Mouse (Mus musculus) right cerebral cortex, adult 18-20 months (tissue): ENCODE results near the gene Baz2b.

Source experiments
- DNase-seq: peaks from one replicate; pipeline ENCODE4 v3.0.0; 2022; ENCODE audit warnings: mixed read lengths

The Baz2b gene

GRCm38 (mm10) chr2:59996911-59997310, 212.7 kb downstream of the Baz2b start:
- DNase-seq, result no peak

DNA sequence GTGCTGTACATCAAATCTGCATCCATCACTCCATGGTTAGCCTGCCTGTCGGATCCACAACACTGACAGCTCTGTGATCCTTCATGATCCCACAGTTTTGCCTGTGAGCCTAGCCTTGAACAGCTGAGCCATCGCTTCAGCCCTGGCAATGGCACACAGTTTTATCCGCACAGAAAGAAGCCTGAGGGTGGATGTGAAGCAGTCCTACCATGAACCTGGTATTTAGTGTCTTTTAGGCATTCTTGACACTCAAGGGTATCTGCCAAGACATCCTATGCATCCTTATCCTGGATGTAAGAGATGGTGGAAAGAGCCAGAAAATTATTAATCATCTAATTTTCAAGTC, 216.5 kb downstream of the Baz2b start:
- DNase-seq, result no peak

GRCm38 (mm10) chr2:59992488-59993189, 217.0 kb downstream of the Baz2b start:
- no peak for DNase-seq

GRCm38 (mm10) chr2:59991775-59992174, 217.9 kb downstream of the Baz2b start:
- no peak for DNase-seq

GRCm38 (mm10) chr2:59987521-59987920, 222.1 kb downstream of the Baz2b start:
- DNase-seq, result no peak

DNA sequence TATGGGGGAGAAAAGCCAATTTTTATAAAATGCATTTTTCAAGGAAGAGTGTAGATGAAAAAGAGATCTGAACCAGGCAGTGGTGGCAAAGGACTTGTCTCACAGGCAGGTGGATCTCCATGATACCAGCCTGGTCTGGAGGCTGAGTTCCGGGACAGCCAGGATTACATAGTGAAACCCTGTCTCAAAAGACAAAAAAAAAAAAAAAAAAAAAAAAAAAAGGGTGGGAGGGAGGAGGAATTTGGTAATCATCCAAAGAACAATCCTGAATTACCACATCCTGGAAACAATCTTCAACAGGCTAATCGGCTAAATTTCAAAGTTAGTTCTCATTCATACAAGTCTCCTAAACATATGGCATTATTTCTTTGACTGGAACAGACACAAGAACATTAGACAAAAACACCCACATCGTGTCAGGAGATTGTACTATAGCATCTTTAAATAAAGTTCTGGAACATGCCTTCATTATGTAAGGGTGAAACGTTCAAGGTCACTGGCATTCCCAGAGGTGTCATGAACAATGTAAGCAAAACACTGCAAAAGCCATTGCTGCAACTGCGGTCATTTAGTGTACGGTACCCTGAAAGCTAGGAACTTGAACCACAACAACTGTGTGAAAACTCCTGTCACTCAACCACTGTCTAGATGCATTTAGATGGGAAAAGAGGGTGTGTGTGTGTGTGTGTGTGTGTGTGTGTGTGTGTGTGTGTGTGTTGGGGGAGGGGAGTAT, 230.0 kb downstream of the Baz2b start:
- DNase-seq, result no peak

DNA sequence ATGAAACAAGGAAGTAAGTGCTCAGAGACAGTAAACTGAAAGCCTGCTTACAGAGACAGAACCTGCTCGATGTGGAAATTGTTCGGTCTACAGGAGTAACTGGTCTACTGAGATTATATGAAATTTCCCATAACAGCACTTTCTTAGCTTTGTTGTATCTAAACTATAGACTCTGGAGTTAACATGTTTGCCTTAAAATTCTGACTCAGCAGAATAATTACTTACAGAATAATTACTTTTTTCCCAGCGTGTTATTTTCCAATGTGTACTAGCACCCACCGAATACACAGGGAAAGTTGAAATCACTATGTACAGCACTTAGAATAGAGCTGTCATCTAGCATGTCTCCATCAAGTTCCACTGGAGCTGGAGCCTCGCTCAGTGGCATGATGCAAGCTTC, 233.0 kb downstream of the Baz2b start:
- no peak for DNase-seq

- DNase-seq, result no peak
Measured at GRCm38 (mm10) chr2:59975772-59976171, 233.9 kb downstream of the Baz2b start.

DNA sequence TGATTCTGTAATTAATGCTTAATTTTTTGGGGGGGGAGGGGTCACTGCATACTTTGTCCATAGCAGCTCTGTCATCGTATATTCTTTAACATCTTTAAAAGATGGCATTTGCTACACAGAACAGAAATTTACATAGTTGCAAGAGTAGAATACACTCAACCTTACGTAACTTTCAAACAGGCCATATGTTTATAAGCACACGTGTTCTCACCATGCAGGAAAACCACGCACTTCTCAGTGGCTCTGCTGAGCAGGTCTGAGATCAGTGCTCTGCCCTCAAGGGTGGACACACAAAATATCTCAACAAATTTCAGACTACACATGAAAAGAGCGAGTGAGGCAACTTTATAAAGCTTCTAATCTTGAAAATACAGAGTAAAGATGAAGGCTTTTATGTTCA, 235.7 kb downstream of the Baz2b start:
- no peak for DNase-seq

GRCm38 (mm10) chr2:59973104-59973641, 236.5 kb downstream of the Baz2b start:
- DNase-seq, result no peak

- no peak for DNase-seq
Measured at GRCm38 (mm10) chr2:59970511-59970910, 239.1 kb downstream of the Baz2b start.

- no peak for DNase-seq
Measured at GRCm38 (mm10) chr2:59969099-59969498, 240.5 kb downstream of the Baz2b start.

DNA sequence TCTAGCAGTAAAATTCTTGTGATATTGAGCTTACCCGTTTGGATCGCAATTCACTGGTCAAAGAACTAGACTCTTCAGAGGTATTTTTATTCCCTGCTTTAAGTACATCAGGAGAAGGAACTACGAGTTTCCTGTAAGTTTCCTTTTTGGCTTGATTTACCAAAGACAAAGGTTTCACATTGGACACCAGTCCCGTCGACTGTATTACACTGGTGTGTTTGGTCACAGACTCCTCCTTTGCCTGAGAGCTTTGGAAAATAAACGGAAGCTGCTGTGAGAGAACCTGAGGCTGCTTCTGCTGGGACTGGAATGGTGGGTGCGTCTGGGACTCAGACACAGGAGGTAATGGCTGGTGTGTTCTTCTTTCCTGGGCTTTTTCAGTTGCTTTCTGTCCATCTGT, 241.0 kb downstream of the Baz2b start:
- no peak for DNase-seq

DNA sequence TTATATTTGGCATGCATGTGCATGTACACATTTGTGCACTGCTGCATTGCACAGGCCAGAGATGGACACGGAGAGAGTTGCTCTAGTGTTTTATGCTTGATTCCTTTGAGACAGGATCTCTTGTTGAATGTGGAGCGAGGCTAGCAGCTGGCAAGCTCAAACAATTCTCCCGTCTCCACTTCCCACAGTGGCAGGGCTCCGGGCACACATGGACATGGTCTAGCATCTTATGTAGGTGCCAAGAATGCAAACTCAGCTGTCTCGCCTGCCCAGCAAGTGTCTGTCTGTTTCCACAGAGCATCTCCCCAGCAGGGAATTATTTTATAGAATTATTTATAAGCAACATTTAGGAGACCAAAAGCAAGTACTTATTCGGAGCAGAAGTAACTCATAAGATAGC, 243.2 kb downstream of the Baz2b start:
- no peak for DNase-seq

- DNase-seq, result no peak
Measured at GRCm38 (mm10) chr2:59963011-59963410, 246.6 kb downstream of the Baz2b start.

- no peak for DNase-seq
Measured at GRCm38 (mm10) chr2:59962579-59962978, 247.1 kb downstream of the Baz2b start.

DNA sequence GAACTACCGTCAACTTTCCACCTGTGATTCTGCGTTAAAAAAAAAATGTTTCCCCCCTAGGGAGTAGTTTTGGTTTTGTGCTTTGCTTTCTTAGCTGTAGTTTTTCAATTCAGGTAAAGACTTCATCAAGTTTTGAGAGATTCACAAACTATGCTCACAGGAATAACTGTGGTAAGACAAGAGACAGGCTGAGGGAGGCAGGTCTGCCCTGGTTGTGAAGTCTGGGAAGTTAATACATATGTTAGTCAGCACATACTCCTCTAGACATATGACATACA, 249.2 kb downstream of the Baz2b start:
- DNase-seq, result no peak

DNA sequence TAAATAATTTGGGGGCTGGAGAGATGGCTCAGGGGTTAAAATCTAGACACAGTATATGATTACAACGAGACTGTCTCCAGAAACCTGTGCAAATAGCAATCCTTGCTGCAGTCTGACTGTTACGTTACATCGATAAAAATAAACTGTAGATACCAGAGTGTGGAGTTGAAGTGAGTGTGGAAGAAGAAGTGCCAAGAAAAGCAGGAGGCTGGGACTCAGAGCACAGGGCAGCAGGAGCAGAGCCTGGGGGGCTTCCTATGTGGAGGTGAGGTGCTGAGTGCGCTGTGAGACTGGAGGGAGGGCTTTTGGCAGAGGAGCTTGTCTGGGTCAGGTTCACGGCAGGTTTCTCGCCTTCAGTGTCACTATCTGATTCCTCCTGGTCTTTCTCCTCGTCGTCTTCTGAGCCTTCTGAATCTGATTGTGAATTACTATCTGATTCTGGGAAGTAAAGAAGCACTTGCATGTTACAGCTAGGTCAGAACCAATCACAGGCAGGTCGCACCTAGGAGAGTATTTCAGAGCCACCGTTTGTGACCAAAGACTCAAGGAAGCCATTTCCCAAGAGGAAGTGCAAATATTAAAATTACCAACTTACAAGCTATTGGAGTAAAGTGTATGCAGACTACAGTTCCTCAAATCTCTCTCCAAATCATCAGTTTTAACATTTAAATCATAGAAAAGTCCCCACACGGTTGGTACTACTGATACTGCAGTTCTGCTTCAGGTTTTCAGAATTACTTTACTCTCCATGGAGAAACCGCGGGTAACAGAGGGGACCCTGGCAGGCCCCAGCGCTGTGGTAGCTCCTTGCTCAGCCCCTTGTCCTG, 249.8 kb downstream of the Baz2b start:
- DNase-seq, result no peak

- no peak for DNase-seq
Measured at GRCm38 (mm10) chr2:59958543-59958942, 251.1 kb downstream of the Baz2b start.

DNA sequence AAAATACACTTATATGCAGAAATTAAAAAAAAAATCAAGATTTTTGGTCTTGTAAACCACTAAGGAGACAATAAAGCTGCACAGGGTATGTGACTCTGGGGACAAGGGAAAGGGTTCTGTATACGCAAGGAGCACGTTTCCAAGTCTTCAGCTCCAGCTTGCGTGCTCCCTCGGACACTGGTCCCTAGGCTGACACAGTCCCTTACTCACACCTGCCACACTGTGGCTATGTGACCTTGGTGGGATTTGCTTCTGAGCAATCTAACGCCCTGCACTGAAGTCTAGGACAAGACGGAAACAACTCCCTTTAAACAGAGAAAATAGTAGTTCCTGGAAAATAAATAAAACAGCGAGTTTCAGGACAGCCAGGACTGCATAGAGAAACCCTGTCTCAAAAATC, 253.7 kb downstream of the Baz2b start:
- DNase-seq, result no peak

GRCm38 (mm10) chr2:59954791-59955190, 254.8 kb downstream of the Baz2b start:
- no peak for DNase-seq

- no peak for DNase-seq
Measured at GRCm38 (mm10) chr2:59952286-59953014, 257.2 kb downstream of the Baz2b start.

DNA sequence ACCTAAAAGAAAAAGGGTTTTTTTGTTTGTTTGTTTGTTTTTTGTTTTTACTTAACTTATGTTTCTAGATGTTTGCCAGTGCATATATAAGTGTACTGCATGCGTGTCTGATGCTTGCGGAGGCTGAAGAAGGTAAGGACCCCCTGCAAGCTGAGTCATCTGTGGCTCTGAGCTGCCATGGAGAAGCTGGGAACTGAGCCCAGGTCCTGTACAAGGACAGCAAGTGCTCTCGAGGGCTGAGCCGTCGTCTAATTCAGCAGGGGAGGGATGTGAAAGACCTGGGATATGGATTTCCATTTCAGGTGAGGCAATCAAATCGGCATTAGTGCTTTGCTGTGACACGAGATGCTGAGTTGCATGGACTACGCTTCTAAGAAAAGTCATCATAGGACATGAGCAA, 257.9 kb downstream of the Baz2b start:
- no peak for DNase-seq
